Mouse (Mus musculus) activated CD4-positive, CD25-positive, alpha-beta regulatory T cell, adult 4 months (primary cell): Measurements from ENCODE around the gene Hoxd11. TPM values are rescaled to one million over a fixed set of nuclear protein-coding genes. Genes with fewer than 3 reads are reported as not detected.

ENCODE experiments used
- ATAC-seq: one replicate; pipeline ENCODE4 v1.8.0; 2017
- polyA plus RNA-seq, 2 experiments: library from polyadenylated mRNA; unstranded; fragments of 100-300 nt; shearing (Covaris generic); gene quantifications; one replicate each; pipeline ENCODE4 v1.2.1; 2017

Gene Hoxd11
- polyA plus RNA-seq, 2 experiments from 2014 or later: not detected

GRCm38 (mm10) chr2:74681594-74682531 is 2.5 kb downstream of the Hoxd11 start:
- ATAC-seq: no peak

GRCm38 (mm10) chr2:74682796-74683195 is 3.4 kb downstream of the Hoxd11 start:
- ATAC-seq: no peak

- no peak for ATAC-seq
These were observed 4.2 kb downstream of the Hoxd11 start for GRCm38 (mm10) chr2:74683471-74683951.

GRCm38 (mm10) chr2:74684106-74684505 is 4.7 kb downstream of the Hoxd11 start:
- no peak for ATAC-seq

GRCm38 (mm10) chr2:74685059-74685603 is 5.8 kb downstream of the Hoxd11 start:
- ATAC-seq: no peak

GRCm38 (mm10) chr2:74686301-74686987 is 7.1 kb downstream of the Hoxd11 start:
- no peak for ATAC-seq

GRCm38 (mm10) chr2:74686988-74687697 is 7.8 kb downstream of the Hoxd11 start:
- no peak for ATAC-seq

GRCm38 (mm10) chr2:74687698-74688555 is 8.6 kb downstream of the Hoxd11 start:
- ATAC-seq: no peak

GRCm38 (mm10) chr2:74688795-74689573 is 9.6 kb downstream of the Hoxd11 start:
- no peak for ATAC-seq

GRCm38 (mm10) chr2:74689574-74690337 is 10.4 kb downstream of the Hoxd11 start:
- ATAC-seq: no peak

GRCm38 (mm10) chr2:74690338-74690716 is 11.0 kb downstream of the Hoxd11 start:
- no peak for ATAC-seq

GRCm38 (mm10) chr2:74691022-74691951 is 11.9 kb downstream of the Hoxd11 start, which contains the start of gene Hoxd10:
Hoxd10 (plus strand) TSS chr2:74691924.
- no peak for ATAC-seq

GRCm38 (mm10) chr2:74691995-74692807 is 12.8 kb downstream of the Hoxd11 start:
- no peak for ATAC-seq

GRCm38 (mm10) chr2:74692808-74693431 is 13.6 kb downstream of the Hoxd11 start:
- no peak for ATAC-seq

- no peak for ATAC-seq
These were observed 14.1 kb downstream of the Hoxd11 start for GRCm38 (mm10) chr2:74693432-74693827.

- no peak for ATAC-seq
These were observed 14.7 kb downstream of the Hoxd11 start for GRCm38 (mm10) chr2:74694066-74694465.

GRCm38 (mm10) chr2:74695383-74695782 is 16.0 kb downstream of the Hoxd11 start:
- no peak for ATAC-seq
